Mouse (Mus musculus): ENCODE results near the gene Cd59b. TPM values are rescaled to one million over a fixed set of nuclear protein-coding genes. Genes with fewer than 3 reads are reported as not detected.
A peak's percentile ranks its signal among the peaks of the same experiment; 100 is the strongest.

The Cd59b gene
- total RNA-seq, 2 experiments from 2014 or later: 2.0 TPM; not detected in 1

GRCm38 (mm10) chr2:104119097-104119496 is 49.4 kb downstream of the Cd59b start:
- no peak for DNase-seq

GRCm38 (mm10) chr2:104120312-104120711 is 50.7 kb downstream of the Cd59b start:
- no peak for DNase-seq

DNA sequence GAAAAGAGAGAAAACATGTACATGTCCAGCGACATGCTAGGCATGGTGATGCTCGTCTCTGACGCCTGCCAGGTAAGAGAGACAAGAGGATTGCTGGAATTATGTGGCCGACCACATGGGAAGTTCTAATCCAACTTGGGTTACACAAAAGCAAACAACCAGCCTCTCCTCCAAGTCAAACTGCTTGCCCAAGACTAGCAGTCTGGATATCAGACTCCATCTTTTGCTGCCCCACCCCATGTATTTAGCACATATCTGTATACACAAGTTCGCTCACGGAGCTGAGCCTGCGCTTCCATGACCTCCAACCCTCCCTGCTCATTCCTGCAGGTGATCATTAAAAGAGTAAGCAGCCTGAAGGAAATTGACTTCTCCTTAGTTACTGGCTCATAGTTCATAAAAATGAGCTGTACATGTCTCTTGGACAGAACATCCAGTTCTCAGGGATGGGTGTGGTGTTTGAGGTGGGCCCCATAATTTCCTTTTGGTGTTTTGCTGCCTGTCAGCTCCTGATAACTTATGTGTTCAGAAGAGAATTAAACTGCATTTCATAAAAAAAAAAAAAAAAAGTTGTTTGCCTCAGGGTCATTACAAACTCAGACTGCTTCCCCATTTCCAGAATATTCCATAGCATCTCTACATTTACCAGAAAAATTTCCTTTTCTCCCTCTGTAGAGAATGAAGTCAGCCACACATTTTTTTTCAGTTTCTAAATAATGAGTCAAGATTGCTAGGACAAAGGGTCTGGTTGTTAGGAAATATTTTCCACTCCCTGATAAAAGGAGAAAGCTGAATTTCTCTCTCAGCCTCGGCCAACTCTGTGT is 52.2 kb downstream of the Cd59b start:
- no peak for DNase-seq

DNA sequence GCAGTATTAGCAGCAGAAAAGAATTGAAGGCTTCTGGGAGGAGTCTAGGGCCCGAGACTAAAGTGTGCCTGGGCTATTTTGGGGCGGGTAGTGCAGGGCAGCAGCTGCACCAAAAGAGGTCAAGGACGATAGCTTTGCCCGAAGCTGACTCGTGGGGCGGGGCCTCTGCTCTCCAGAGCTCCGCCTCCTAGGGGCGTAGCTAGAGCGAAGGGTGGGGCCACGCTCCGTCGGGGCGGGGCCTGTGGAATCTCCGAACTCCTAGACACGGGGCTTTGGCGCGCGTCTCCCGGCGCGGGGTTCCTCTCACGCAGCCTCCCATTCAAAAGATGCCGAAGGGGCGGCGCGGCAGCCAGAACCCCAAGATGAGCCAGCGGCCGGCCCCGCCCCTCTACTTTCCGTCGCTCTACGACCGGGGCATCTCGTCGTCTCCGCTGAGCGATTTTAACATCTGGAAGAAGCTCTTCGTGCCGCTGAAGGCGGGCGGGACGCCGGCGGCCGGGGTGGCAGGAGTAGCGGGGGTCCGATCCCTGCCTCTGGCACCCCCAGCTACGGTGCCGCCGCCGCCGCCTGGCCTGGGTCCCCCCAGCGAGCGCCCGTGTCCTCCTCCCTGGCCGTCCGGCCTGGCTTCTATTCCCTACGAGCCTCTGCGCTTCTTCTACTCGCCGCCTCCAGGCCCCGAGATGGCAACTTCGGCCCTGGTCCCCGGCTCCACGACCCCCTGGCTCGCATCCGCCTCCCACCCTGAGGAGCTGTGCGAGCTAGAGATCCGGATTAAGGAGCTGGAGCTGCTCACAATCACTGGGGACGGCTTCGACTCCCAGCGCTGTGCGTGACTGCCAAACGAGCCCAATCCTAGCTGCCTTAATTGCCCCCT is 53.1 kb downstream of the Cd59b start, which contains the start of gene A930018P22Rik:
A930018P22Rik (plus strand) TSS at position 265 of the 874 bp plus-strand sequence.
- DNase-seq: peak; percentile 84 to 87

- no peak for DNase-seq
Observed at GRCm38 (mm10) chr2:104123540-104123939, 53.9 kb downstream of the Cd59b start.

DNA sequence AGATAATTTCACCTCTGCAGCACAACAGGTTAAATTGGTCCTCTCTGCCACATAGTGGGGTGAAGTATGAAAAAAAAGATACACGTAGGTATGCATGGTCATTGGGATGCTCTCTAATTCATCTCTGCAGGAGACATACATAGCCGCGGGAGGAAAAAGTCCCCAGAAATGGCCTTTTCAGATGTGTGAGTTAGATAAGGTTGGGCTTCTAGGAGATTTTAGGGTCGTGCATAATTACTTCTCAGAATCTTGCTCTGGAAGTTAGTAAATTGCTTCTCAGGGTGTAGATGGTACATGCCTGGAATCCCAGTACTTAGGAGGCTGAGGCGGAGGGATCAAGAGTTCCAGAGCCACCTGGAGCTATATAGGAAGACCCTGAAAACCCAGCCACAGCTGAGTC is 54.4 kb downstream of the Cd59b start:
- no peak for DNase-seq

GRCm38 (mm10) chr2:104128803-104129531 is 59.3 kb downstream of the Cd59b start:
- no peak for DNase-seq

- no peak for DNase-seq
Observed at GRCm38 (mm10) chr2:104130165-104130564, 60.5 kb downstream of the Cd59b start.

DNA sequence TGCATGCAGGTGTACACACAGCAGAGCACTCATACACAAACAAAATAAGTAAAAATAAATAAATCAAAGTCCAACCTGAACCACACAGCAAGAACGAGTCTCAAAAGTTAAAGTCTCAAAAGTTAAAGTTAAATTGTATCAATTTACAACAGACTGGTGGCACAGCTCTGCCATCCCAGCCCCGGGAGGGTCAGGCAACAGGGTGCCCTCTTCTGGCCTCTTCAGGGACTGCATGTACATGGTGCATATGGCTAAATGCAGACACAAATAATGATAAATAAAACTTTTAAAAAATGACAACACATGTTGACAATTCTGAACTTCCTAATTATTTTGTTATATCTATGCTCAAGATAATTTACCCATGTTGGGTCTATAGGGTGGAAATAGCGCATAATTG is 61.3 kb downstream of the Cd59b start:
- DNase-seq: no peak

DNA sequence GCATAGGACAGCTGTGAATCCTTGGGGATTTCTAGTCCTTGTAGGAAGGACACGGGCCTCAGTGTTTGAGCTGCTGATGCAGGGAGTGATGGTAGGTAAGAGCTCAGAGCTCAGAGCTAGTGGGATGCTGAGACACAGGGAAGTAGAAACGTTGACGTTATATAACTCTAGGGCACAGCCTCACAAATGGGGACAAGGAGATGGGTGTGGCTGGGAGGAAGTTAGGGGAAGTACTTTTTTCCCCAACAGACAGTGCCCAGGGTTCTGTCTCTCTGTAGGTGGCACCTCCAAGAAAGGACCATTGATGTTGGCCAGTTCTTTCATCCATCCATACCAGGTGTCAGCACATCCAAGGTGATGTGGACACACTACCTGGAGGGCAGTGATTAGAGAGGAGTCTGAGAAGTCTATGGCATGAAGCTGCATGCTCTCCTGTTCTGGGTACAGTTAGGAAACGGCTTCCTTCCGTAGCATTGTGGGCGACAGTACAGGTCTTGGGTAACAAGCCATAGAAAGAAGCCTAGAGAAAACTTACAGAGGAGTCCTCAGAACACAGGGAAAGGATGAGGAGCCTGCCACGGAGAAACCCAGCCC is 62.7 kb downstream of the Cd59b start:
- no peak for DNase-seq

- DNase-seq: no peak
Observed at GRCm38 (mm10) chr2:104133042-104133810, 63.6 kb downstream of the Cd59b start.

DNA sequence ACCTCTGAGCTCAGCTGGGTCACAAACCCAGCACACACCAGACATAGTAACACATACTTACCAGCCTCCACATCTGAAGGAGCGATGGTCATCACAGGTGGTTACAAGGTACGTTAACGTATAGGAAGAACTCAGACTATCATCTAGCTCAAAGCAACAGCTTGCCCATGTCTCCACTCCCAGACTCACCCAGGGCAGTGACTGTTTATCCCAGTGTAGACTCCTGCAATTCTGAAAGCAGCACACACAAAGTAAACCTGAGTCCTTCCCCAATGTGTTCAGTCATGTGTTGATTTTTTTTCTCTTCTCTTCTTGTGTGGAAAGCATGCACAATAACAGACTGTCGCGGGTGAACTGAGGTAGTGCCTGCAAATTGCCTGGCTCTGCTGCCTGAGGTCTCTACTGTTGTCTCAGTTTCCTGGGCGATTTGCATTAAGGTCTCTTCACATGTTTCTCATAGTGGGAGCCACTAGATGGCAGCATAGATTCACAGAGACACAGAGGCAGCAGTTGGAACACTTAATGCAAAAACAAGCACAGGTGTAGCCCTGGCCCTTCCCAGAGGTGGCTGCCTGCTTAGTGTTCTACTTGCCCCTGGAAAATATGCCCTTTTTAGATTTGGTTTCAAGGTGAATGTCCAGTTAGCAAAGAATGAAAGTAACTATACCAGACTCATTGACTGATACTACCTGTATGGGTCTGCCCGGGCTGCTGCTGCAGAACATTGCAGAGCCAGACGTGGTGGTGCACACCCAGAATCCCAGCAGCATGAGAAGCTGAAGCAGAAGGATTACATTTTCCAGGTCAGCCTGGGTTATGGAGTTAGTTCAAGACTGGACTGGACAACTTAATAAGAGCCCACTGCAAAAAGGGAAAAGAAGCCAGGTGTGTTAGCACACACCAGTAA is 64.8 kb downstream of the Cd59b start:
- peak; percentile 46 to 66 for DNase-seq

DNA sequence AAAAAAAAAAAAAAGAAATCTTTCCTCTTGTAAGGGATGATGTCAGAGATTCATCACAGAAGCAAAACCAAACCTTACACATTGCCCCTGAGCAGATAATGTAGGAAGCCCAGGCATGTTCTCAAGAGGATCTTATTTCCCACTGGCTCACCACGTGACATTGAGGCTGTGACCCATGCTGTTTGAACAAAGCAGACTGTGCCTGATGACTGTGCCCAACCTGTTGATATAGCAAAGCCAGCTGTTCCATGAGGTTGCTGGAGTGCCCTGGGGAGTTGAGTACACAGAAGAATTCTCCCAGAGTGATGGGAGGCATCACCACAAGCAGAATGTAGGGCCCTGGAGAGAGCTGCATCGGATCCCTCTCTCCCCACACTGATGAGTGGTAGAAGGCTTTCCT is 66.3 kb downstream of the Cd59b start:
- DNase-seq: no peak

Other genes with a start within 250 kb of the Cd59b start
- 10 to 100 TPM; 20.0 TPM for gene Lmo2, start 111.9 kb upstream of the Cd59b start, total RNA-seq (2021)
- gene Fbxo3, start 42.1 kb upstream of the Cd59b start, total RNA-seq (2021): 10 to 100 TPM; 48.7 to 49.2 TPM
- gene 4931422A03Rik, start 41.5 kb upstream of the Cd59b start, total RNA-seq (2021): not detected
- gene Gm10912, start 4.0 kb upstream of the Cd59b start, total RNA-seq (2021): under 1 TPM; 0.47 to 0.53 TPM
- not detected for gene Gm10799, start 1.3 kb upstream of the Cd59b start, total RNA-seq (2021)
- gene Cd59a, start 26.0 kb downstream of the Cd59b start, total RNA-seq (2021): 1 to 10 TPM; 3.9 to 6.0 TPM
- gene A930018P22Rik, start 52.9 kb downstream of the Cd59b start, total RNA-seq (2021): not detected

All from layer of hippocampus, postnatal 36 days (tissue).